ENCODE assay signal across 8 mouse cellular contexts in the genomic region with DNA sequence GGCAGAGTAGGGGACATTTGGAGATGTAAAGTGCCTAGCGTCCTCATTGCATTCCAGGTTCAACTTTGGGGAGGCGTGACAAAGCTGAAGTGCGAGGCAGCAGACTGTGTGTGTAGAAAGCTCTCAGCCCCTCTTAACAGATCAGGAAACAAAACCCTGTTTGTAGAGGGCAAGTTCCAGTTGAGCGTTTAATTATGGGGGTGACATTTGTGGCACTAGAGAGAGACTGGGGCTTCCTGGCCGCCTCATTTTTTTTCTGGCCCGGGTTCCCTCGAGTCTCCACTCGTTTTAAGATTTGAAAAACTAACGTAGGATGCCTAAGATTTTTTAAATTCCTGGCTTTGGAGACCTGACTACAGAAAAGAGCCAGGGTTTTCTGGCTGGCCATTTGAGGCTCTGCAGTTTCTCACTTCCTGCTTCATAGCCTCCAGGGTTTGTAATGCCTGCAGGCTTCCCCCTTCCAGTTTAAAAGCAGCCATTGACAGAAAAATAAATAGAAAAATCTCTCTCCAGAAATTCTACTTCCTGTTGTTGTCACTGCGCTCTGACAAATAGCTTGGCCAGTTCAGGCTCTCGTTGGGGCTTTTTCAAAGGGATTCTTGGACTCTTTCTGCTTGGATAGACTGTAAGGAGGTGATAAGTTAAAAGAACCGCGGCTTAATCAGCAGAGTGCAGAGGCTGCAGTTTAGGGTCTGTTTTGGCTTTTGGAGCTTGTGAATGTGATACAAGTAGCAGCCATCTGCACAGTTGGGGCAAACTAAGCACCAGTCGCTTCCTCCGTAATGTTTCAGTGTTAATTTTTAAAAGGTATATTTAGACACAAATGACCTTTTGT. TPM values are rescaled to one million over a fixed set of nuclear protein-coding genes. Genes with fewer than 3 reads are reported as not detected.
A peak's percentile ranks its signal among the peaks of the same experiment; 100 is the strongest.
DNase-seq lines count a peak whose midpoint lies in the region; ATAC-seq lines count a peak whose summit lies in the region.

No protein-coding gene starts in this region.

- peak overlapping the region; percentile 93 for H3K27ac ChIP-seq in heart, embryonic 13.5 days (replicated peaks)

- peak overlapping the region; percentile 71 for H3K9ac ChIP-seq in heart, embryonic 13.5 days

- ATAC-seq in heart, embryonic 13.5 days (ENCODE audit: extremely low read depth, insufficient number of reproducible peaks, low FRiP score, low TSS enrichment), result no peak
- peak; percentile 84 for ATAC-seq in megakaryocyte progenitor cell, adult 5-6 weeks (replicated peaks; ENCODE audit: poor library complexity)

- H3K27me3 ChIP-seq in heart, embryonic 13.5 days (replicated peaks), result no peaks in the 10 kb centered on the region

- peak overlapping the region; percentile 65 for H3K4me2 ChIP-seq in heart, embryonic 13.5 days

- peak; percentile 95 for DNase-seq in MEL-GATA-1-ER (ENCODE audit: extremely low read depth, low read depth)
- peak; percentile 66 for DNase-seq in embryo, embryonic 10.5 days (ENCODE audit: low spot score)
- DNase-seq in kidney, postnatal 10 days, result peak; percentile 55
- no peak for DNase-seq in spleen, adult 18-20 months
- DNase-seq in thymus, postnatal 4 days, result no peak
- no peak for DNase-seq in B cell, adult 2 months

- H3K36me3 ChIP-seq in heart, embryonic 13.5 days, result 0 out of 2 replicates have a peak, but pooled peaks cover 4% of the 10 kb centered on the region

- peaks cover 94% of the 10 kb centered on the region for H3K4me1 ChIP-seq in heart, embryonic 13.5 days

- 4% methylated on average over 15 of the region's 15 CpGs for WGBS in heart, embryonic 13.5 days

- H3K4me3 ChIP-seq in heart, embryonic 13.5 days, result peak overlapping the region; percentile 30

- H3K9me3 ChIP-seq in heart, embryonic 13.5 days, result no peaks in the 10 kb centered on the region

RNA-seq across cellular contexts. Expression of gene Igf1r, which starts 20.8 kb away (rescaled TPM):
- 15.0 and 15.2 TPM in 2 replicates for polyA plus RNA-seq in heart, embryonic 13.5 days (2015; fragmentation: Nextera tagmentation; extraction: Ambion mirVana)
- total RNA-seq in megakaryocyte progenitor cell, adult 5-6 weeks (2015), result 46.1 and 50.3 TPM in 2 replicates
- total RNA-seq in megakaryocyte progenitor cell, adult 5-6 weeks (2017), result 22.4 and 25.0 TPM in 2 replicates

Comparison
In these comparisons a context has a peak if more than half of its experiments do, and no peak if none do; other contexts are left out.
1. DNase-seq: peak in MEL-GATA-1-ER (single experiment), embryo, embryonic 10.5 days (single experiment) and kidney, postnatal 10 days (single experiment); none in spleen, adult 18-20 months (0 of 2), thymus, postnatal 4 days (single experiment) and B cell, adult 2 months (0 of 2).